Mouse (Mus musculus) adrenal gland, adult 8-10 months (tissue): ENCODE results near the gene Zfp280c. TPM values are rescaled to one million over a fixed set of nuclear protein-coding genes. Genes with fewer than 3 reads are reported as not detected.

Source experiments
- DNase-seq: peaks from one replicate; pipeline ENCODE4 v3.0.0; 2022
- total RNA-seq, 4 experiments: library from RNA; stranded (reverse); gene quantifications; 2 replicates each; pipeline ENCODE4 v1.2.4; 2022

Zfp280c gene
- total RNA-seq, result 10 to 100 TPM in 3 of 4 experiments, 1 to 10 TPM in 1; 9.8 to 17.7 (median 13.4) TPM

DNA sequence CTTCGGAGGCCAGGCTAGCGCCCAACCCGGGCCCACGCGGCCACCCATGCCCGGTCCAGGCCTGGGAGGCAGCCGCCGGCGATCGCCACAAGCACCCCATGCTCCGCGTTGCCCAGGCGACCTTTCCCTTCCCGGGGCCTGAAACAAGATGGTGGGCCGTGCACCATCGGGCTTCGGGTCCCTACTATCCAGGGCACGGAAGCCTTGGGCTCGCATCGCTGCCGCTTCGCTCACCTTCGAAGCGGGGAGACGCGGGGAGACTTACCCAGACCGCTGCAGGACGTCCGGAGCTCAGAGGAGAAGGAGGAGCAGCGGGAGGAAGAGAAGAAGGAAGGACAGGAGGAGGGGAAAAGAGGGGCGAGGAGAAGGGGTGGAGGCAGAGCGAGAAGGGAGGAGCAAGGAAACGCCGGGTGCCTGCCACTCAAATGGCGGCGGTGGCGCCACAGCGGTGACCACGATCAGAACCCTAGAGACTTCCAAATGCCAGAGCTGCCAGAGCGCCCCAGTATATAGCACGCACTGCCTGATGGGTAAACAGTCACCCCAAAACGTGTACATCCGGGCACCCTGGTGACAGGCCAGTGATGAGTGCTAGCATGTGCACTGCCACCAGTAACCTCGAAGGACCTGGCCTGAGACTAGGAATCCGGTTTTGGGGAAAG lies at the start of gene Zfp280c:
TSS of gene Zfp280c (minus strand) at position 406 of the 662 bp plus-strand sequence.
- DNase-seq, result peak; percentile 59

DNA sequence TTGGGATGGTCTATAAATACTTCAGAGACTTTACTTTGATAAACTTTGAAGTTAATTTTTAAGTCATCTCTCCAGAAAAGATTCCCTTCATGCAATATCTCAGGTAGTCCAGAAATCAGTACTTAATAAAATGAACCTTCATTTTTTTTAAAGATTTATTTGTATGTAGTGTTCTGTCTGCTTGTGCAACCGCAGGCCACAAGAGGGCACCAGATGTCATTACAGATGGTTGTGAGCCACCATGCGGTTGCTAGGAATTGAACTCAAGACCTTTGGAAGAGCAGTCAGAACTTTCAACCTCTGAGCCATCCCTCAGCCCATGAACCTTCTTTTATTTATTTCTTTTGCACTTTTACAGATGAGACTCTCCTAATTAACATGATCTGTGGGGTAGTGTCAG lies 42.7 kb upstream of the Zfp280c start:
- DNase-seq, result no peak

DNA sequence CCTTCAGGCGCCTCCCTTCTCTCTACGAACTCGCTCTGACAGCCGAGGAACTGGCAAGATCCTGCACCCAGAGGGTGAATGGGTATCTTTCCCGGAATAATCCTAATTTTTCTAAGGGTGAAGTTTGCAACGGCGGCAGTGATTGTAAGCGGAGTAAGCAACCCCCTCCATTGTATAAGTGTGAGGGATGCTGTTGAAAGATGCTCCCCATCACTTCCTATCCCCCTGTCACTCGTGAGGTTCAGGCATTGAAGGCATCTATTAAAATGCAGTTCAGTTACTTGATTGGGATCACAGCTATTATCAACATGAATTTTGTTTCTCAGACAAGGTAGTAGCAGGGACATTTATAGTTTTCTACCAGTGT lies 29.7 kb upstream of the Zfp280c start:
- no peak for DNase-seq

DNA sequence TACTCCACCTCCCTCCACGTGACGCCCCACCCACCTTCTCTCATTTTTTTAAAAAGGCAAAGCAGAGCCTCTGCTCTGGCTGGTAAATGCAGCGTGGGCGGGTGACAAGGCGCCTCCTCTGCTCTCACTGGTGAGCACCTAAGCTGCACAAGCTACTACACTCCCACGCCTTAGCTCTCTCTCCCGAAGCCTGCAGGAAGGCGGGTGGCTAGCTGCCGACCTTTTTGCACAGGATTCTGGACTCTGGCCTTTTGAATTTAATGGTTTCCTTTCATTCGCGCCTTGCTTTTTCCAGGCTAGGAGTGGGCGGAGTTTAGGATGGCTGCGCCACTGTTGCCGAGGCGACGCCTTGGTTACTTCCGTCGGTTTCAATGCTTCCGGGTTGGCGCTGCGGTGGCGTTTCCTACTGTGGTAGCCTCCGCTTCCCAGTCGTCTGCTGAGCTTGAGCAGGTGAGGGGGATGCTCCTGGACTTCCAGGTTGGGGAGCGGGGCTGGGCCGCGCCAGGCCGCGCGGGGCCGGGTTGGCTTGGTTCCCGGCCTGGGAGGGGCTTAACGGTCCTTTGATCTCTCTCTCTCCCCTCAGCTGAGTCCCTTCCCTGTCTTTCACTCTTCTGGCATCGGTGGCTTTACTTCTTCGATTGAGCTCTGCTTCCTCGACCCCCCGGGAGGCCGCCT lies 29.2 kb upstream of the Zfp280c start, which contains the start of gene Slc25a14:
TSS of gene Slc25a14 (plus strand) at position 35 of the 675 bp plus-strand sequence.
- DNase-seq, result peak; percentile 67

DNA sequence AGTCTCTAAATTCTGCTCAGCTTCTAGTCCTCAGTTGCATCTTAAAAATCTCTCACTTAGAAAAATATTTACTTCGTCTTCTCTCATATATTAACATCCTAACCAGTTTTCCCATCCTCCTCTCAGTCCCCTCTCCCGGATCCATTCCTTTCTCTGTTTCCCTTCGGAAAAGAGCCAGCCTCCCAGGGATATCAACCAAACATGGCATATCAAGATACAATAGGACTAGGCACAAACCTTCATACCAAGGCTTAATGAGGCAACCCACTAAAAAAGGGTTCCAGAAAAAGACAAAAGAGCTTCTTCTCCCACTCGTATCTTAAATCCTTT lies 28.7 kb upstream of the Zfp280c start:
- DNase-seq, result no peak

DNA sequence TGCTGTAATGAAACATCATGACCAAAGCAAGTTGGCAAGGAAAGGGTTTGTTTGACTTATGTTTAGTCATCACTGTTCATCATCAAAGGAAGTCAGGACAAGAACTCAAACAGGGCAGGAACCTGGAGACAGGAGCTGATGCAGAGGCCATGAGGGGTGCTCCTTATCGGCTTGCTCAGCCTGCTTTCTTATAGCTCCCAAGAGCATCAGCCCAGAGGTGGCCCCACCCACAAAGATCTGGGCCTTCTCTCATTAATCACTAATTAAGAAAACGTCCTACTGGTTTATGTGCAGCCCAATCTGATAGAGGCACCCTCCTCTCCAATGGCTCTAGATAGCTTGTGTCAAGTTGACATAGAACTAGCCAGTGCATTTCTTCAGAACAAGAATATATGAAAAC lies 10.6 kb upstream of the Zfp280c start:
- no peak for DNase-seq

DNA sequence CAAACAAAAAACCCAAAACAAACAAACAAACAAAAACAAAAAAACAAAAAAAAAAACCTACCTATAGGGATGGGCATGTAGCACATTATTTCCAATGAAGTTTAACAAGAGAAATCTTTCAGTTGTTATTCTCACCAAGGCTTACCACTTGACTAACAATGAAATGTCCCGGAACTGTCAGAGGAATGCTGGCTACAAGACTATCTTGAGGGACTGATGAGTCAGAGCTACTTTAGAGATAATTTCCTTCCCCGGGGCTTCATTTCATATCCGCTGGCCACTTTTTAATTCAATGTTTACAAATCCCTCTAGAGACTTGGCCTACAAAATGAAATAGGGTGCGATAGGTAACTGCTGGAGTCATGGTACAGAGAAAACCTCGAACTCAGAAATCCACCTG lies 2.6 kb upstream of the Zfp280c start:
- DNase-seq, result no peak

DNA sequence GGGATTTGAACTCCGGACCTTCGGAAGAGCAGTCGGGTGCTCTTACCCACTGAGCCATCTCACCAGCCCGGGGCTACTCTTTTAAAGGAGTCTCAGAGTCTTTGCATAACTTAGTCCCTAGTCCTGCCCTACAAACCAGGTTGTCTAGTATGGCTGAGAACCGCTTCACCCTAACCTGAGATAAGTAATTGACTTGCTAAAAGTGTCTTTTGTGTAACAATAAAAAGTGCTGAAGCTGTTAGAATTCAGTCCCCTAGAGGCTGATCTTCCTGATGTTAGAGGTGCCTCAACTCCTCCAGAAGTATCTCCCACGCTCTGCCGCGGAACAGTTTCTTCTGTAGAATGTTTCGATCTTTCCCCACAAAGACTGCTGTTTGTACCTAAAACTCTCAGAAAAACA lies 1.7 kb upstream of the Zfp280c start:
- no peak for DNase-seq

DNA sequence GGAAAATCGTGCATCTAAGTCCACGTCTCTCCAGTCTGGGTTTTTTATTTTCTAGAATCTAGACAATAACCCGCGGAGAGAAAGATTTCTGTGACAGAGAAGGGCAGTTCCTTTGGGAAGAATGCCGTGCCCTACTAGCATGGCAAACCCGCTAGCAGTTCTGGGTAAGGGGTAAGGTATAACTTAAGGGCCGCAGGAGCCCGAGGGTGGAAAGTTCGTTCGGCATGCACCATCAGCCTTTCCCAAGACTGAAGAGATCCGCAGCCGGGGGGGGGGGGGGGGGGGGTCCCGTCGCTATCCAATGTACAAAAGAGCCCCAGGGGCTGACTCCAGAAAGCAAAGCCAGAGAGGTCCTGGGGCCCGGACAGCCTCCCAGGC lies 594 bp downstream of the Zfp280c start:
- DNase-seq, result no peak

DNA sequence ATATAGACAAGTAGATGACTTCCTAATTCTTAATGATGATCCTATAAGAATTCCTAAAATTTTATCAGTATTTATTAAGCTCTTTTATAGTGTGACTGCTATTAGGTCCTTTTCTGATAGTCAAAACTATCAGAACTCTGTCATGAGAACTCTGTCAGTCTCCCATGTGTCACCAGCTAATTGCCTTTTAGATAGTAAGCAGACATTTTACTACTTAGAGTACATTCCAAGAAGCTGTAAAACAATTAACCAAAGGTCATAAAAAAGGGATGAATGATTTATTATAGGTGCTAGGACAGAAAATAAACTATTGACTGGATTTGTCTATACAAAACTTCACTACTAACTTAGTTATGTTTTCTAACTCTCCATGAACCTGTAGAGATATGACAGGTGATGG lies 11.0 kb downstream of the Zfp280c start:
- DNase-seq, result no peak

DNA sequence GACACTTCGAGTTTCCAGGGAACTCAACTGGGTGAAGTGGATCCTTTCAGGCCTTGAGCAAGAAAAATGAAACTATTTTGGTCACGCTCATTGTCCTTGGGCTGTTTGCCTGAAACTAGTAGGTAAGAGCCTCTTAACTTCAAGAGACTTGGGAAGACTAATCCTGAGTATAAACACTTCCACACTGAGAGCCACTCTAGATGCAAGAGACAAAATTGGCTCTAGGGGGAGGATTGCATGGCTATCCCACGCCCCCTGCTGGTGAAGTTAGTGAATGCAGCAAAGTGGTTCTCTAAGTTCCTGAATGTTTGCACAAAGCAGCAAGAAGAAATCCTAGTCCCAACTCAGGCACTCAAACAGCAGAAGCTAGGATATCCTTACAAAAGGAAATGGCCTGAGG lies 62.1 kb downstream of the Zfp280c start:
- peak; percentile 55 for DNase-seq

DNA sequence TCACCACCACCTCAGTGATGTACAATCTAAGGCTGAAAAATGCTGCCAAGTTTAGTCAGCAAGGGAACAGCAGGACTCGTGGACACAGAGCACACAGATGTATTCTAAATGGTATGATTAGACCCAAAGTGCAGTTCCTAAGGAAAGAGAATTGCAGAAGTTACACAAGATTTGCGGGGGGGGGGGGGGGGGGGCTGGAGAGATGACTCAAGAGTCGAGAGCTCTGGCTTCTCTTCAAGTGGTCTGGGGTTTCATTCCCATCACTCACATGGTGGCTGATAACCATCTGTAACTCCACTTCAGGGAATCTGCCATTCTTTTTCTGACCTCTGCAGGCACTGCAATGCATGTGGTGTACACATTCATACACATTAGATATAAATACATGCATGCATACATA lies 67.9 kb downstream of the Zfp280c start:
- DNase-seq, result no peak

DNA sequence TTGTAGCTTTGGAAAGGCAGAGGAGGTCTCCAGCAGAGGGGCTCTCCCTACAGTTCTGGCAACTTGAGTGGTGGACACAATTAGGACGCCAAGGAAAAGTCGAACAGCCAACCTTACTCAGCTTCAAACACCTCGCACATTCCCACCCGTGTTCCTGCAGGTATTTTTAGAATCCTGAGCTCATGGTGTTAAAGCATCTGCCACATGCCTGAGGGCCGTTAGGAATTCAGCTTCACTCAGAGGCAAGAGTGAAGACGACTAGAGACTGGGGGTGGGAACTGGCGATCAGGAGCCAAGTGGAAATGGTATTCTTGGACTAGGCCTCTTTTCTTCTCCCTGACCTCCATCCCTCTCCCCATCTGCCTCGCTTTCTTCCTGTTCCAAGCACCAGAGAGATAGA lies 68.4 kb downstream of the Zfp280c start:
- DNase-seq, result no peak

DNA sequence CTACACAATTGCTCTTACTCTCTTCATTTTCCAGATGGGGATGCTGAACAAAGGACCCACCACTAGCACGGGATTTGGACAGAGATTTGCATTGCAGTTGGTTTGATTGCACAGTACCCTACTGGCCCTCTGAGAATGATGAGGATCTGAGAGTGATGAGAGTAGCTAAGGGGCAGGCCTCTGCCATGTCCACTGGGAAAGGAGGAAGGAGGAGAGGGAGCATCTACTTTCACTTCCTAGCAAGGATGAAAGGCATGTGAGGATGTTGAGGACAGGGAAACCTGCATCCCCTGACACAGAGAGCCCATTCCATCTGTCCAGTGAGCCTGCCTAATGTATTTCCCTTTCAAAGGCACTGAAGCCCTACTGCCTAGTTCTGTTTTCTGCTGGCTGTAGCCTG lies 69.0 kb downstream of the Zfp280c start:
- DNase-seq, result no peak

DNA sequence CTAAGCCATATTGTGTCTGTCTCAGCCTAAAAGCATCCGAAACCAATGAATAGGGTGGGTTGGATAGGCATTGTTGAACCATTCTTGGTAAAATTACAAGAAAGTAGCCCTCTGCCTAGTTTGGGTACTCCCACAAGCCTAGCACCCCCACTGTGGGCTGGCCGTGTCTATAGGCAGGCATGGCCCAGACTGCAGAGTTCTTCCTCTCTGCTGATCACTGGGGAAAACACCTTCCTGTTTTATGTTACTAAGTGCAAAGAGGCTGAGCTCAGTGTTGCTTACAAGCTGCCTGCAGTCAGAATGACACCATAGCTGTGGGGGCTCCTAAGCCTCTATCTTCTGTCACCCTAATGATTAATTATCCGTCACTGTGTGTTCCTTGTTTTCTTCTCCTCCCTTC lies 70.8 kb downstream of the Zfp280c start:
- no peak for DNase-seq

DNA sequence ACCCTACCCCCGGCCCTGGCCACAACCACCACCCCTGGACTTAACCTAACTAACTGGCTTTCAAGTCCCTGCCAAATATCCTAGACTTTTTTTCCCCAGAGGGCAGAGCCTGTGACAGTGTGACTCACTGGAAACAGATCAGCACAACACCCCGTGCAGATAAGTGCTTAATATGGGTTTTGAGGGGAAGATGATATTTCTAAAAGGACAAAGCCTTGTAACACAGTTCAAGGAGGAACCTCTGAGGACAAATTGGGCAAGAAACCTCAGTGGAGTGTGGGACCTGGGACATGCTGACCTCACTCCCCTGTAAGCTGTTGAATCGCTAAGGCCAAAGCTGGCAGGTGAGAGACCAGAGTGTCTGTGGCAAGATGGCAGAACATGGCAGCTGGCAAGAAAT lies 72.7 kb downstream of the Zfp280c start:
- peak; percentile 47 for DNase-seq

DNA sequence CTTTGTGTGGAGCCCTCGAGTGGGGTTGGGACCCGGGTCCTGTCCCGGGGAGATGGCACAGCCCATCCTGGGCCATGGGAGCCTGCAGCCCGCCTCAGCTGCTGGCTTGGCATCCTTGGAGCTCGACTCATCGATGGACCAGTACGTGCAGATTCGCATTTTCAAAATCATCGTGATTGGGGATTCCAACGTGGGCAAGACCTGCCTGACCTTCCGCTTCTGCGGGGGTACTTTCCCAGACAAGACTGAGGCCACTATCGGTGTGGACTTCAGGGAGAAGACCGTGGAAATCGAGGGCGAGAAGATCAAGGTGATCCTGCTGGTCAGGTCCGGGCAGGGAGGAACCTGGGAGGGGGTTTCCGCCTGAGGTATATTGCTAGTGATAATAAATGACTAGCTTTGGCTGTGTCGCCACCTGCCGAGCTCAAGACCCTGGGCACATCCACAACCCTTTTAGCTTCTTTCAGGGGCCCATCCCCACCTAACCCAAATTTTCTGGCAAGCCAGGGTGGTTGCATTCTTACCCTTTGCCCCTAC lies 74.7 kb downstream of the Zfp280c start:
- DNase-seq, result no peak

DNA sequence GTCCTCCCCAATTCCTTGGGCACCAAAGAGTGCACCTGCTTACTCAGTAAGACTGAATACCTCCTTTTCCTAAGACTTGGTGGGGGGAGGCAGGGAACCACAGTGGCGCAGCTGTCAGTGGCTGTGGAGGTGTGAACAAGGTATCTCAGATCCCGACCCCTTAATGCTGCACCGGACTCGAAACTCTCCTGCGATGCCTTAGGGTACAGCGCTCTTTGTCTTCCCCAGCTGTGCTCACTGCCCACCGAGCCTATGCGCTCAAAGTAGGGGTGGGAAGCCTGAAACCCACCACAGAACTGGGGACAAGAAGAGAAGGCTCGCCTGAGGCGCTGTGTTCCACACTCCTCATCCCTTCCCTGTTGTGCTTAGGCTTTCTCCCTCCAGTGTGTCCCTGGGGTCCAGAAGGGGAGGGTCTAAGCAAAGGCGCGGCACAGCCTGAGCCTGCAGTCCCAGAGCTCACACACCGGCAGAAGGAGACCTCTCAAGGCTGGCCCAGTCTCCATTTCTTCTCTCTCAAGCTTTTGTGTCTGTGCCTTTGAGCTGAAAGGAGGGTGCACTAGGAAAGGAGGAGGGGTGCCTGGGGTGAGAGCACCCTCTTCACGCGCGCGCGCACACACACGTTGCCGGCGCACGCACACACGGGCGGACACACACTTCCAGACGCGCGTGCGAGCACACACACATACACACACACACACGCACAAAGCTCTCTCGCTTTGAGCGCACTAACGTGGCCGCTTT lies 75.3 kb downstream of the Zfp280c start, which contains the start of gene Rab33a:
TSS of gene Rab33a (plus strand) at position 478 of the 741 bp plus-strand sequence.
- no peak for DNase-seq

DNA sequence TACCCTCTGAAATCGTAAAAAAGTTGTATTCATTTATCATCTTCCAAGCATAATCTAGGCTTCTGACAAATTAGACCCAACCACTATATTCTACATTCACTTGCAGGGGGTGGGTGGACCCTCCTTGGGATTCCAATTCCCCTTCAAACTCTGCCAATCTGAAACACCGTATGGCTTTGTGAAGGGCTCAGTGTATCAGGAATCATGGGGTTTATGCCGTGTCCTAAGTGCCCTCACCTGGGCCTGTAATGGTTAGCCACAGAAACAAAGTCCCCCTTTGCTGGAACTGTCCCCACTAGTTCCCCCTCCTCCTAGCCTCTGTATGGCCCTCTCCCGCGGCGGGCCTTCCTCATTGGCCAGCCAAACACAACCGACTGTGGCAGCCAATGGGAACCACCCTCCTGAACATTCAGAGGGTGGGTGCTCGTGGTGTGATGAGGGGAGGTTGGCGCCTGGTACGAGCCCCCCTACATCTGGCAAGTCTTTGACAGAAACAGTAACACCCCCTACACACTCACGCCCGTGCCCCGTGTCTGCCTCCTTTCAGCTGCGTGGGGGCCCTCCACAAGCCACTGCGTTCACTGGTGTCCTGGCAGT lies 76.0 kb downstream of the Zfp280c start:
- no peak for DNase-seq

DNA sequence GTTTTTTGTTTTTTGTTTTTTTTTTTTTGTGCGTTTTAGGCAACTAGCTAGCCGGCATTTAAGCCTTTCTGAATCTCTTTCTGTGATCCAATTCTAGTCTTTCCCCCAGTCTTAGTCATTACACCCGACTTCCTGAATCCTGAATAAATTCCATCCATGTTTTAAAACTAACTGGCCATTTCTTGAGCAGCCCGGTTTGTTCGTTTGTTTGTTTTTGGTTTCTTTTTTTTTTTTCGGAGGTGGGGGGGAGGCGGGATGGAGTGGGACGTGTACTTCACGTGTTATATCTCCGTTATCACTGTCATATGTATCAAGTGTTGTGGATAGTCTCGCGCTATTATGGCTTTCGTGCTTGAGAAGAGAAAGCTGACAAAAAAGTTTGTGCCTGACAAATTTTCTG lies 80.5 kb downstream of the Zfp280c start:
- no peak for DNase-seq

DNA sequence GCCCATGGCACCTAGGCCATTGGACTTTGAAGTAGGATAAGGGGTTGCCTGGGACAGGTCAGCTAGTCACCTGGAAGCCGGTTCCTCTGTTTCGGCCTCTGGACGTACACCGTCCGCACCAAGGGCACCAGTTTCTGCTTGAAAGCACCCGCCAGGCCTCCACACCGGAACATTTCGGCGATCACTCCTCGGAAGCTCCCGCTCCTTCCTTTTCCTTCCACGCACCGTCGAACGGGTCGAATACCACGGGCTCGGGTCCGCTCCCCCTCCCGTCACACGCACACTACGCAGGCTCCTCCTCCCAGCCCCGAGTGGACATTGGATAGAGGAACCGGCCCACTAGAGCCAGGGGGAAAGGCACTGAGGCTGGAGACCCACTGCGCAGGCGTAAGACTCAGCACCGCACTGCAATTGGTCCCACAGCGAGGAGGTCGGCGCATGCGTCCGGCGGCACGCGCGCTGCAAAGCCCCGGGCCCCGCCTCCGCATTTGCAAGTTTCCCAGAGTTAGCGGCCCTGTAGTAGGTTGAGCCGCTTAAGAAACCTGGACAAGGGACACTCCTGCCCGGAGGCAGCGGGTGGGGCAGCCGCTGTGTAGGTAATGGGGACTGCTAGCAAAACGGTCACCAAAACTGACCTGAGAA lies 81.0 kb downstream of the Zfp280c start, which contains the start of gene Aifm1:
TSS of gene Aifm1 (minus strand) at position 398 of the 642 bp plus-strand sequence.
- DNase-seq, result peak; percentile 93

DNA sequence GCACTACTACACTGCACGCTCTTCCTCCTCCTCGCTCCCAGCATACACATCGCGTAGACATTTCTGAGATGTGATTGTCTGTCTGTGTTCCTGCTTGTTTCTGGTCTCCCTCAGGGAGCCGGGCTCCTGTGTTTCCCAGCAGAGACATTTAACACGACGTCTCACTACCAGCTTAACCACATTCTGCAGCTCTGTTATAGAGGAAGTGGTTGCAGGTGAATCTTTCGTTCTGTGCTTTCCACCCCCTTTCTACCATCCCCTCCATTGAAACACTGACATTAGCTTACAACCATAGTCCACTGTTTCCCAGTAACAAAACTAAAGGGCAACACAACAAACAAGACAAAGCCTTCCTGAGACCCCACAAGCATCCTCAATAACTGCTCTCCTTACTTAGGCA lies 100.5 kb downstream of the Zfp280c start:
- no peak for DNase-seq
